Mouse (Mus musculus): Measurements from ENCODE around the gene Lman2. TPM values are rescaled to one million over a fixed set of nuclear protein-coding genes. Genes with fewer than 3 reads are reported as not detected.

The Lman2 gene
- total RNA-seq, 1 experiment = 195 TPM

DNA sequence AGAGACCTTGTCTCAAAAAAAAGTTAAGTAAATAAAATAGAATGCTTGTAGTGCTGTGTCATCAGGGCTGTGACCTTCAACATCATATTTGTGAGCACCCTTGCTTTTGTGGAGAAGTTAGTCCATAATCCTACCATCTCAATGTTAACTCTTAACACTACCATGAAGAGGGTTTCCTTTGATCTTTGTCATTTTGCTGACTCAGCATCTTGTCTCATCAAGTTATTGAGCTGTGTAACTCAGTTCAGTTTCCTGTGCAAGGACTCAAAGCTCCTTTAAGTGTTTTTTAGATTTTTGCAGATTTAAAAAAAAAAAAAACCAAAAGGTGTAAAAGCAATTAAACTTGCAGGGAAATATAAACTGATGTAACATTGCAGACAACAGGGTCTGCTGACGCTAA, 65.8 kb downstream of the Lman2 start:
- in situ Hi-C loops (cut with MboI; ENCODE audit: low sequenced_read_pairs in 2 of 2, unreplicated experiment in 2 of 2) = no loop called here
- no peak overlapping the region for H3K4me3 ChIP-seq (ENCODE audit: insufficient read depth in 1 of 2, low read depth in 1 of 2, low read length in 2 of 2, poor library complexity in 1 of 2, severe bottlenecking in 1 of 2)
- no peak for DNase-seq (ENCODE audit: low read depth, low spot score)
- H3K27ac ChIP-seq (ENCODE audit: insufficient read depth, low read depth, low read length, poor library complexity, severe bottlenecking) = no peak overlapping the region
- H3K4me1 ChIP-seq (ENCODE audit: control insufficient read depth in 2 of 2, insufficient read depth in 2 of 2, low read length in 2 of 2, poor library complexity in 1 of 2) = no peaks in the 10 kb centered on the region
- H3K9ac ChIP-seq (ENCODE audit: insufficient read depth, low read depth, low read length, poor library complexity, severe bottlenecking) = no peak overlapping the region
- peaks cover 28% of the 10 kb centered on the region for H3K36me3 ChIP-seq (ENCODE audit: control insufficient read depth, insufficient read depth, low read length, poor library complexity, severe bottlenecking)
- TF ChIP-seq HCFC1 (IDR thresholded peaks at IDR 0.05; ENCODE audit: borderline replicate concordance, insufficient read depth, low read length) = no peak
- TF ChIP-seq ZC3H11A (IDR thresholded peaks at IDR 0.05; ENCODE audit: borderline replicate concordance, low read depth, low read length) = no peak
- TF ChIP-seq ZNF384 (IDR thresholded peaks at IDR 0.05; ENCODE audit: low read depth, low read length) = no peak
- no peak for TF ChIP-seq CHD2 (IDR thresholded peaks at IDR 0.05; ENCODE audit: low read depth, low read length)
- peak; percentile 99 for TF ChIP-seq MAFK (IDR thresholded peaks at IDR 0.05; ENCODE audit: insufficient read depth, low read depth, low read length)
- H3K9me3 ChIP-seq (ENCODE audit: control insufficient read depth, insufficient read depth, low read depth, low read length) = no peaks in the 10 kb centered on the region

Other genes with a start within 250 kb of the Lman2 start
- gene Gm17617, start 229.2 kb downstream of the Lman2 start, total RNA-seq (2012; rRNA removed) = not detected in 2 replicates
- gene Fgfr4, start 210.1 kb downstream of the Lman2 start, total RNA-seq (2012; rRNA removed) = 1.8 and 2.4 TPM in 2 replicates
- 120 and 135 TPM in 2 replicates for gene Nsd1, start 153.0 kb downstream of the Lman2 start, total RNA-seq (2012; rRNA removed)
- 198 and 217 TPM in 2 replicates for gene Prelid1, start 42.3 kb downstream of the Lman2 start, total RNA-seq (2012; rRNA removed)
- gene Rab24, start 40.8 kb downstream of the Lman2 start, total RNA-seq (2012; rRNA removed) = 67.5 and 79.4 TPM in 2 replicates
- gene Mxd3, start 33.0 kb downstream of the Lman2 start, total RNA-seq (2012; rRNA removed) = 12.5 and 19.8 TPM in 2 replicates
- gene Rgs14, start 6.9 kb upstream of the Lman2 start, total RNA-seq (2012; rRNA removed) = 0.62 and 1.4 TPM in 2 replicates
- gene Slc34a1, start 35.4 kb upstream of the Lman2 start, total RNA-seq (2012; rRNA removed) = not detected in 2 replicates
- not detected in 2 replicates for gene Pfn3, start 52.4 kb upstream of the Lman2 start, total RNA-seq (2012; rRNA removed)
- gene F12, start 64.0 kb upstream of the Lman2 start, total RNA-seq (2012; rRNA removed) = not detected in 2 replicates
- 74.7 and 132 TPM in 2 replicates for gene Grk6, start 82.3 kb upstream of the Lman2 start, total RNA-seq (2012; rRNA removed)
- 2.5 and 5.8 TPM in 2 replicates for gene Prr7, start 101.5 kb upstream of the Lman2 start, total RNA-seq (2012; rRNA removed)
- gene Dbn1, start 125.3 kb upstream of the Lman2 start, total RNA-seq (2012; rRNA removed) = 77.0 and 83.8 TPM in 2 replicates
- gene Pdlim7, start 150.9 kb upstream of the Lman2 start, total RNA-seq (2012; rRNA removed) = 46.7 and 58.2 TPM in 2 replicates
- gene Dok3, start 166.5 kb upstream of the Lman2 start, total RNA-seq (2012; rRNA removed) = 0.98 and 1.7 TPM in 2 replicates
- 85.9 and 120 TPM in 2 replicates for gene Ddx41, start 173.9 kb upstream of the Lman2 start, total RNA-seq (2012; rRNA removed)
- 50.8 and 77.5 TPM in 2 replicates for gene Fam193b, start 208.3 kb upstream of the Lman2 start, total RNA-seq (2012; rRNA removed)
- 363 and 460 TPM in 2 replicates for gene Tmed9, start 210.9 kb upstream of the Lman2 start, total RNA-seq (2012; rRNA removed)
- gene B4galt7, start 237.1 kb upstream of the Lman2 start, total RNA-seq (2012; rRNA removed) = 21.0 and 24.3 TPM in 2 replicates